Mouse (Mus musculus) naive thymus-derived CD4-positive, alpha-beta T cell, adult 2 months (primary cell): Measurements from ENCODE around the gene Wfdc1.

Source experiments
- DNase-seq: peaks from one replicate; pipeline ENCODE4 v3.0.0-alpha.2; 2011; ENCODE audit warnings: low read depth

Gene Wfdc1

GRCm38 (mm10) chr8:119736348-119736917 lies 70.3 kb downstream of the Wfdc1 start:
- no peak for DNase-seq

- no peak for DNase-seq
Observed at GRCm38 (mm10) chr8:119737093-119737900, 71.1 kb downstream of the Wfdc1 start.
